Mouse (Mus musculus) kidney, embryonic 15.5 days (tissue): ENCODE results near the gene Scamp3. TPM values are rescaled to one million over a fixed set of nuclear protein-coding genes. Genes with fewer than 3 reads are reported as not detected.
A peak's percentile ranks its signal among the peaks of the same experiment; 100 is the strongest.

Experiments used
- ATAC-seq: fragments of 200-750 bp; cut with Nextera tagmentation; replicated peaks from 2 replicates; pipeline ENCODE4 v1.8.0; 2017; ENCODE audit warnings: moderate TSS enrichment; ENCODE audit not compliant: low FRiP score
- H3K27ac ChIP-seq: fragments of 300-500 bp; sonication (generic); 2 replicates; pipeline ENCODE4 v1.5.1; 2015; ENCODE audit warnings: mild to moderate bottlenecking, inconsistent platforms
- H3K27me3 ChIP-seq: fragments of 300-500 bp; sonication (generic); 2 replicates; pipeline ENCODE4 v1.6.1; 2015; ENCODE audit warnings: inconsistent platforms
- H3K36me3 ChIP-seq: fragments of 300-500 bp; sonication (generic); 2 replicates; pipeline ENCODE4 v1.6.1; 2015; ENCODE audit warnings: inconsistent platforms
- H3K4me1 ChIP-seq: fragments of 300-500 bp; sonication (generic); 2 replicates; pipeline ENCODE4 v1.6.1; 2015; ENCODE audit warnings: inconsistent platforms
- H3K4me2 ChIP-seq: fragments of 300-500 bp; sonication (generic); 2 replicates; pipeline ENCODE4 v1.6.1; 2015; ENCODE audit warnings: moderate library complexity, mild to moderate bottlenecking, inconsistent platforms
- H3K4me3 ChIP-seq: fragments of 300-500 bp; sonication (generic); replicated peaks from 2 replicates; pipeline ENCODE4 v1.5.1; 2015; ENCODE audit warnings: mild to moderate bottlenecking, inconsistent platforms
- H3K9ac ChIP-seq: fragments of 300-500 bp; sonication (generic); 2 replicates; pipeline ENCODE4 v1.6.1; 2015; ENCODE audit warnings: mild to moderate bottlenecking, inconsistent platforms
- H3K9me3 ChIP-seq: fragments of 300-500 bp; sonication (generic); replicated peaks from 2 replicates; pipeline ENCODE4 v1.6.1; 2016; ENCODE audit warnings: inconsistent platforms
- WGBS: fragments of 180-500 bp; shearing (Covaris S2); methylation state at CpG from one replicate; pipeline ENCODE4 v1.1.7; 2015; ENCODE audit warnings: mixed read lengths; 5-methylcytosine and 5-hydroxymethylcytosine counted together
- polyA plus RNA-seq: library from polyadenylated mRNA; unstranded; fragments of >200 nt; fragmentation: Nextera tagmentation; extraction: Ambion mirVana; gene quantifications from 2 replicates; pipeline ENCODE4 v1.2.1, GENCODE M21; 2015

Scamp3 gene
- 122 and 133 TPM in 2 replicates for polyA plus RNA-seq

GRCm38 (mm10) chr3:89177242-89178106 lies at the start of gene Scamp3:
Scamp3 (plus strand) TSS chr3:89177473.
- Histone ChIP-seq H3K27me3 (no peaks in the 10 kb centered on the region), H3K4me3 (peak within 1 kb of the TSS; percentile 87), H3K4me2 (peak within 1 kb of the TSS; percentile 88), H3K4me1 (peaks cover 24% of the 10 kb centered on the region), H3K9ac (peak within 1 kb of the TSS; percentile 81), H3K9me3 (no peaks in the 10 kb centered on the region), H3K36me3 (peaks cover 79% of the 10 kb centered on the region), H3K27ac (peak within 1 kb of the TSS; percentile 88)
- peak; percentile 95 for ATAC-seq
- WGBS: under 1% methylated on average over 43 of the region's 43 CpGs

GRCm38 (mm10) chr3:89129908-89130307 lies 47.4 kb upstream of the Scamp3 start:
- H3K4me1 ChIP-seq: peaks cover 12% of the 10 kb centered on the region
- no peak overlapping the region for H3K9ac ChIP-seq
- H3K4me3 ChIP-seq: no peak overlapping the region
- no peak overlapping the region for H3K27ac ChIP-seq
- H3K9me3 ChIP-seq: no peaks in the 10 kb centered on the region
- no peak for ATAC-seq
- no peak overlapping the region for H3K4me2 ChIP-seq
- no peaks in the 10 kb centered on the region for H3K36me3 ChIP-seq
- WGBS: 85% methylated on average over 3 of the region's 3 CpGs
- peaks cover 5% of the 10 kb centered on the region; the same call in 1 of the 2 replicates for H3K27me3 ChIP-seq

- 45% methylated on average over 4 of the region's 4 CpGs for WGBS
- H3K9me3 ChIP-seq: no peaks in the 10 kb centered on the region
- H3K4me2 ChIP-seq: peak overlapping the region; percentile 82
- H3K4me1 ChIP-seq: peaks cover 12% of the 10 kb centered on the region
- H3K9ac ChIP-seq: peak overlapping the region; percentile 51; the same call in 1 of the 2 replicates
- H3K36me3 ChIP-seq: no peaks in the 10 kb centered on the region
- ATAC-seq: no peak
- H3K27me3 ChIP-seq: peaks cover 5% of the 10 kb centered on the region; the same call in 1 of the 2 replicates
- H3K4me3 ChIP-seq: peak overlapping the region; percentile 44
- H3K27ac ChIP-seq: no peak overlapping the region
Observed at GRCm38 (mm10) chr3:89131816-89132215, 45.5 kb upstream of the Scamp3 start.

- peak overlapping the region; percentile 51; the same call in 1 of the 2 replicates for H3K9ac ChIP-seq
- no peaks in the 10 kb centered on the region for H3K9me3 ChIP-seq
- no peaks in the 10 kb centered on the region for H3K36me3 ChIP-seq
- peak overlapping the region; percentile 82 for H3K4me2 ChIP-seq
- peaks cover 5% of the 10 kb centered on the region; the same call in 1 of the 2 replicates for H3K27me3 ChIP-seq
- peak overlapping the region; percentile 44 for H3K4me3 ChIP-seq
- peak; percentile 71 for ATAC-seq
- WGBS: 14% methylated on average over 30 of the region's 30 CpGs
- peaks cover 14% of the 10 kb centered on the region for H3K4me1 ChIP-seq
- H3K27ac ChIP-seq: no peak overlapping the region
Observed at GRCm38 (mm10) chr3:89132285-89133062, 44.8 kb upstream of the Scamp3 start.

GRCm38 (mm10) chr3:89133063-89133450 lies 44.2 kb upstream of the Scamp3 start:
- H3K36me3 ChIP-seq: no peaks in the 10 kb centered on the region
- H3K4me1 ChIP-seq: peaks cover 14% of the 10 kb centered on the region
- H3K27me3 ChIP-seq: peaks cover 5% of the 10 kb centered on the region; the same call in 1 of the 2 replicates
- H3K9ac ChIP-seq: no peak overlapping the region
- WGBS: 83% methylated on average over 7 of the region's 7 CpGs
- no peak for ATAC-seq
- H3K9me3 ChIP-seq: no peaks in the 10 kb centered on the region
- no peak overlapping the region for H3K4me2 ChIP-seq
- H3K27ac ChIP-seq: no peak overlapping the region
- H3K4me3 ChIP-seq: no peak overlapping the region

GRCm38 (mm10) chr3:89133752-89134151 lies 43.5 kb upstream of the Scamp3 start:
- no peak for ATAC-seq
- WGBS: 85% methylated on average over 1 of the region's 1 CpGs
- no peak overlapping the region for H3K27ac ChIP-seq

GRCm38 (mm10) chr3:89135958-89136357 lies 41.3 kb upstream of the Scamp3 start, which contains the start of gene Pklr:
Pklr (plus strand) TSS chr3:89136142.
- Histone ChIP-seq H3K27ac (0 out of 2 replicates have a peak within 1 kb of the TSS, but pooled peaks have one; percentile 13), H3K4me1 (peaks cover 14% of the 10 kb centered on the region), H3K4me3 (no peak within 1 kb of the TSS), H3K4me2 (0 out of 2 replicates have a peak within 1 kb of the TSS, but pooled peaks have one; percentile 16), H3K9me3 (no peaks in the 10 kb centered on the region), H3K27me3 (peaks cover 5% of the 10 kb centered on the region; the same call in 1 of the 2 replicates), H3K9ac (no peak within 1 kb of the TSS), H3K36me3 (no peaks in the 10 kb centered on the region)
- 61% methylated on average over 3 of the region's 3 CpGs for WGBS
- ATAC-seq: no peak

More at GRCm38 (mm10) chr3:89133752-89134151, 43.5 kb upstream of the Scamp3 start:
- Histone ChIP-seq H3K9me3 (no peaks in the 10 kb centered on the region), H3K27me3 (peaks cover 5% of the 10 kb centered on the region; the same call in 1 of the 2 replicates), H3K36me3 (no peaks in the 10 kb centered on the region), H3K4me1 (peaks cover 14% of the 10 kb centered on the region), H3K4me3 (no peak overlapping the region), H3K4me2 (no peak overlapping the region), H3K9ac (no peak overlapping the region)

GRCm38 (mm10) chr3:89136365-89136764 lies 40.9 kb upstream of the Scamp3 start:
- peak; percentile 78 for ATAC-seq
- no peaks in the 10 kb centered on the region for H3K9me3 ChIP-seq

GRCm38 (mm10) chr3:89144821-89145220 lies 32.5 kb upstream of the Scamp3 start:
- Histone ChIP-seq H3K36me3 (no peaks in the 10 kb centered on the region), H3K27me3 (peaks cover 30% of the 10 kb centered on the region), H3K9me3 (no peaks in the 10 kb centered on the region), H3K4me1 (peaks cover 11% of the 10 kb centered on the region), H3K4me3 (no peak overlapping the region), H3K9ac (no peak overlapping the region), H3K4me2 (no peak overlapping the region), H3K27ac (no peak overlapping the region)
- no peak for ATAC-seq
- WGBS: 68% methylated on average over 10 of the region's 10 CpGs

More at GRCm38 (mm10) chr3:89136365-89136764, 40.9 kb upstream of the Scamp3 start:
- WGBS: 31% methylated on average over 9 of the region's 9 CpGs
- no peak overlapping the region for H3K4me3 ChIP-seq
- H3K36me3 ChIP-seq: no peaks in the 10 kb centered on the region
- no peak overlapping the region for H3K9ac ChIP-seq
- H3K27me3 ChIP-seq: peaks cover 5% of the 10 kb centered on the region; the same call in 1 of the 2 replicates
- H3K4me2 ChIP-seq: 0 out of 2 replicates have a peak overlapping the region, but pooled peaks have one; percentile 16
- peaks cover 14% of the 10 kb centered on the region for H3K4me1 ChIP-seq
- no peak overlapping the region for H3K27ac ChIP-seq

GRCm38 (mm10) chr3:89145566-89145965 lies 31.7 kb upstream of the Scamp3 start:
- ATAC-seq: no peak
- Histone ChIP-seq H3K27ac (no peak overlapping the region), H3K36me3 (no peaks in the 10 kb centered on the region), H3K4me2 (no peak overlapping the region), H3K9ac (no peak overlapping the region), H3K27me3 (peaks cover 37% of the 10 kb centered on the region), H3K4me1 (peaks cover 11% of the 10 kb centered on the region), H3K4me3 (no peak overlapping the region), H3K9me3 (no peaks in the 10 kb centered on the region)
- WGBS: 38% methylated on average over 8 of the region's 8 CpGs

- Histone ChIP-seq H3K36me3 (no peaks in the 10 kb centered on the region), H3K4me2 (peak overlapping the region; percentile 82), H3K9ac (peak overlapping the region; percentile 29; the same call in 1 of the 2 replicates), H3K4me3 (peak overlapping the region; percentile 41), H3K27ac (no peak overlapping the region), H3K4me1 (peaks cover 11% of the 10 kb centered on the region), H3K9me3 (no peaks in the 10 kb centered on the region), H3K27me3 (peaks cover 44% of the 10 kb centered on the region)
- peak; percentile 90 for ATAC-seq
- 23% methylated on average over 26 of the region's 26 CpGs for WGBS
Observed at GRCm38 (mm10) chr3:89147101-89147978, 29.9 kb upstream of the Scamp3 start.
